Mouse (Mus musculus): Measurements from ENCODE around the gene Rnf224. TPM values are rescaled to one million over a fixed set of nuclear protein-coding genes. Genes with fewer than 3 reads are reported as not detected.
A peak's percentile ranks its signal among the peaks of the same experiment; 100 is the strongest.

Gene Rnf224
- polyA plus RNA-seq, 1 experiment, result 0.05 TPM

DNA sequence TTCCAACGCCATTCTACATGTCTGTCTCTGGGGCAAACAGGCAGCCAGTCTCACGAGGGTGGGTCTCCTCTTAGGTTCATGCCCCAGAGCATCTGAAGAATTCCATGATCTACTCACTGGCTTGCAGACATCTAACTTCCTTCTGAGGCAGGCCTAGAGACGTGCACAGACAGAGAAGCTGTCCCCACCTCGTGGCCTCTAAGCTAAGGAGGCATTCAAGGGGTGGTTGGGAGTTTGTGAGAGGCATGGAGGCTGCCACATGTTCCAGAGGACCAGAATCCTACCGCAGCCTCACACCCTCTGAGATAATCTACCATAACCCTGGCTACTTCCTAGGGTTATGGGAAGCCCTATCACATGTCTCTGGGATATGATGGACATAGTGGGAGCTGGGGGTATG is 42.6 kb downstream of the Rnf224 start:
- WGBS, result 39% methylated on average over 5 of the region's 5 CpGs
- no peak for DNase-seq
- peak overlapping the region; percentile 92; the same call in 1 of the 2 replicates for H3K27ac ChIP-seq (ENCODE audit: control insufficient read depth, insufficient read depth, low read length)
- peak overlapping the region; percentile 70; the same call in 1 of the 2 replicates for H3K4me3 ChIP-seq (ENCODE audit: control insufficient read depth, insufficient read depth, low read length)
- peaks cover 35% of the 10 kb centered on the region for H3K4me1 ChIP-seq (replicated peaks; ENCODE audit: control insufficient read depth, insufficient read depth, low read length)
- no peaks in the 10 kb centered on the region for H3K27me3 ChIP-seq (ENCODE audit: control insufficient read depth, insufficient read depth, low read length)
- no peak for TF ChIP-seq CTCF (IDR thresholded peaks at IDR 0.05; ENCODE audit: borderline replicate concordance, control insufficient read depth, extremely low read depth, insufficient read depth, low read length, poor library complexity)
- TF ChIP-seq POLR2A (IDR thresholded peaks at IDR 0.05; ENCODE audit: control insufficient read depth, extremely low read depth, insufficient read depth, low read length, poor library complexity), result no peak
- H3K36me3 ChIP-seq (ENCODE audit: control insufficient read depth, insufficient read depth, low read length), result no peaks in the 10 kb centered on the region

DNA sequence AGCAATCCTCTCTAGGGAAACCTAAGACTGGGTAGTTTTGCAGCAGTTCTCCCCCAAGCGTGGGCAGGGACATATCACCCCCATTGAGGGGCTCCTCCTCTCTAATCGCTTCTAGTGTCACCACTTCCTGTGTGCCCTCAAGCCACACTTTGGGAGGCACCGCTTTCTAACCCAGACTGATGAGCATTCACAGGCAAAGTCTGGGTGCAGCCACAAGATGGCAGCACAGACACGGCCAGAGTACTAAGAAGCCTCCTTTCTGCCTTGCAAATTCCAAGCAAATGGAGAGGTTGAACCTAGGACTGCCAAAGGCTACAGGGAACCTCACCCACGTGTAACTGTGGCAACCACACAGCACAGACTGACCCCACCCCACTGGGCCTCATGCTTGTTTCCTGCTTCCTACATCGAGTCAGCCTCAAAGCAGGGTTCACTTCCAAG is 43.2 kb downstream of the Rnf224 start:
- peak; percentile 82 for DNase-seq
- no peak overlapping the region for H3K4me3 ChIP-seq (ENCODE audit: control insufficient read depth, insufficient read depth, low read length)
- no peak overlapping the region for H3K27ac ChIP-seq (ENCODE audit: control insufficient read depth, insufficient read depth, low read length)
- 2% methylated on average over 6 of the region's 6 CpGs for WGBS
- no peaks in the 10 kb centered on the region for H3K27me3 ChIP-seq (ENCODE audit: control insufficient read depth, insufficient read depth, low read length)
- no peaks in the 10 kb centered on the region for H3K36me3 ChIP-seq (ENCODE audit: control insufficient read depth, insufficient read depth, low read length)
- H3K4me1 ChIP-seq (replicated peaks; ENCODE audit: control insufficient read depth, insufficient read depth, low read length), result peaks cover 35% of the 10 kb centered on the region
- TF ChIP-seq POLR2A (IDR thresholded peaks at IDR 0.05; ENCODE audit: control insufficient read depth, extremely low read depth, insufficient read depth, low read length, poor library complexity) (no peak), CTCF (IDR thresholded peaks at IDR 0.05; ENCODE audit: borderline replicate concordance, control insufficient read depth, extremely low read depth, insufficient read depth, low read length, poor library complexity) (peak; percentile 84)

DNA sequence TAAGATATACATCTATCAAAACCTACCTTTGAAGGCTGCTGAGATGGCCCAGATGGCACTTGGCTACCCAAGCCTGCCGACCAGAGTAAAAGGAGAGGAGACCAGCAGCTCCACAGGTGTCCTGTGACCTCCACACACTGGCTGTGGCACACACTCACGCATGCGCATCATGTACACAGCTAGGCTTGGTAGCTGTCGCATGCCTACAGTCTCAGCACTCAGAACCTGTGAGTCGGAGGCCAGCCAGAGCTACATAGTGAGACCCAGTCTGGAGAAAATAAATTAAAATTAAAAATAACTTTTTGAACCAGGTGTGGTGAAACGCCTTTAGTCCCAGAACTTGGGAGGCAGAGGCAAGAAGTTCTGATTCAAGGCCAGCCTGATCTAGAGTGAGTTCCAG is 48.7 kb downstream of the Rnf224 start:
- 88% methylated on average over 6 of the region's 6 CpGs for WGBS
- no peaks in the 10 kb centered on the region for H3K27me3 ChIP-seq (ENCODE audit: control insufficient read depth, insufficient read depth, low read length)
- TF ChIP-seq POLR2A (IDR thresholded peaks at IDR 0.05; ENCODE audit: control insufficient read depth, extremely low read depth, insufficient read depth, low read length, poor library complexity) (no peak), CTCF (IDR thresholded peaks at IDR 0.05; ENCODE audit: borderline replicate concordance, control insufficient read depth, extremely low read depth, insufficient read depth, low read length, poor library complexity) (no peak)
- H3K4me1 ChIP-seq (replicated peaks; ENCODE audit: control insufficient read depth, insufficient read depth, low read length), result peaks cover 16% of the 10 kb centered on the region
- no peak overlapping the region for H3K27ac ChIP-seq (ENCODE audit: control insufficient read depth, insufficient read depth, low read length)
- no peaks in the 10 kb centered on the region for H3K36me3 ChIP-seq (ENCODE audit: control insufficient read depth, insufficient read depth, low read length)
- H3K4me3 ChIP-seq (ENCODE audit: control insufficient read depth, insufficient read depth, low read length), result no peak overlapping the region
- DNase-seq, result no peak

DNA sequence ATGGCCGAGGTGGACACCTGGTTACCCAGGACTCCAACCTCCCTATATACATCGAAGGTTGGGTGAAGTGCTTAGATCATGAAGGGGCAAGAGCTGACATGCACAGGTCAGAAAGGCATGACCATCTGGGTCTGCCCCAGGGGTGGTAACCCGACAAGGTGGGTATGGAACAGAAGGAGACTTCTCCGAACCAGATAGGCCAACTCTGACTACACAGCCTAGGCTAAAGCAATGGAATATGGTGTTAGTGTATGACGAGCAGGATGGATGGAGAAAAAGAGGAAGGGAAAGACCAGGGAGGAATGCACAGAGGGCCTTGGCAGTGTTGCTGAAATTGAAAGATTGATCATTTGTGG is 50.0 kb downstream of the Rnf224 start:
- H3K4me3 ChIP-seq (ENCODE audit: control insufficient read depth, insufficient read depth, low read length), result no peak overlapping the region
- 53% methylated on average over 5 of the region's 5 CpGs for WGBS

DNA sequence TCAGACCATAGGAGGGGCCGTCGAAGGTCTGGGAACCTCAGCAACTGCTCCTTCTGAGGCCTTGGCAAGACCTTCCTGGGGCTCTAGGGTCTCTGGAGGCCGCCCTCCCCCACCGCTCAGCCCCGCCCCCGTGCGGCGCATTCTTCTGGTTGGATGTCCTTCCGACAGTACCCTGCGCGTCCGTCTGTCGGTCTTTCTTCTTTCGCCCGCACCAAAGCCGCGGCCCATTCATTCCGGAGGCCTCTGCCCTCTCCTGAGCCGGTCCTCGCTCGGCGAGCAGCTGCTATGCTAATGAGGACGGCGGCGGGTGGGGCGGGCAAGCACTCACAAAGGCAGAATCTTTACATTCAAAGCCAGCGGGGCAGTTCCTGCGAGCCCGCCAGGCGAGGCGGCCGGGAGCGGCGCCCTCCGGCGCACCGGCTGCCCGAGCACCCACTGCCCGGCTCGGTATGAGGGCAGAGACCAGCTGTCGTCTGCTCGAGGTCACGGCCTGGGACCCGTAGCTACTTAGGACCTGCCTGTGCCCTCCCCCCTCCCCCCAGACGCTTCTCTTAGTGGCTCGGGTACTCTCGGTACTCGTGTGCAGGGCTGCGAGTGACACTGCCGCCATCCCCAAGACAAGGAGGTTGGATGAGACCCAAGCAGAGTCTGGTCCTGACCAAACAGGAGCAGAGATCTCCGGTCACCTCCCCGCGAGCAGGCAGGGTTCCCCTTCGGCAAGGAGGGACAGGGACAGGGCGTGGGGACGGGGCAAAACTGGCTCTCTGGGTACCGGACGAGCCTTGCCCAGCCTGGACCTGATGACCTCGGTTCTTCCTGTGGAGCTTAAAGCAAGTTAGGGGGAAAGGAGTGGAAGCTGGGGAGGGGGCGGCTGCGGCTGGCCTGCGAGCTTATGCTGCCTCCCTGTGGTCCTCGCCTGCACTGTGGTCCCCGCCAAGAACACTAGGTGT is 50.7 kb downstream of the Rnf224 start:
- no peaks in the 10 kb centered on the region for H3K27me3 ChIP-seq (ENCODE audit: control insufficient read depth, insufficient read depth, low read length)
- no peak for TF ChIP-seq POLR2A (IDR thresholded peaks at IDR 0.05; ENCODE audit: control insufficient read depth, extremely low read depth, insufficient read depth, low read length, poor library complexity)
- TF ChIP-seq CTCF (IDR thresholded peaks at IDR 0.05; ENCODE audit: borderline replicate concordance, control insufficient read depth, extremely low read depth, insufficient read depth, low read length, poor library complexity), result 0 out of 2 replicates have a peak, but pooled peaks have one; percentile 23
- DNase-seq, result peak; percentile 67
- no peak overlapping the region for H3K27ac ChIP-seq (ENCODE audit: control insufficient read depth, insufficient read depth, low read length)
- WGBS, result 3% methylated on average over 63 of the region's 64 CpGs
- H3K4me1 ChIP-seq (replicated peaks; ENCODE audit: control insufficient read depth, insufficient read depth, low read length), result peaks cover 32% of the 10 kb centered on the region
- H3K36me3 ChIP-seq (ENCODE audit: control insufficient read depth, insufficient read depth, low read length), result no peaks in the 10 kb centered on the region
- H3K4me3 ChIP-seq (ENCODE audit: control insufficient read depth, insufficient read depth, low read length), result peak overlapping the region; percentile 53

More for the DNA sequence above, 50.0 kb downstream of the Rnf224 start:
- Histone ChIP-seq H3K27me3 (ENCODE audit: control insufficient read depth, insufficient read depth, low read length) (no peaks in the 10 kb centered on the region), H3K4me1 (replicated peaks; ENCODE audit: control insufficient read depth, insufficient read depth, low read length) (peaks cover 27% of the 10 kb centered on the region), H3K36me3 (ENCODE audit: control insufficient read depth, insufficient read depth, low read length) (no peaks in the 10 kb centered on the region), H3K27ac (ENCODE audit: control insufficient read depth, insufficient read depth, low read length) (no peak overlapping the region)
- TF ChIP-seq POLR2A (IDR thresholded peaks at IDR 0.05; ENCODE audit: control insufficient read depth, extremely low read depth, insufficient read depth, low read length, poor library complexity) (no peak), CTCF (IDR thresholded peaks at IDR 0.05; ENCODE audit: borderline replicate concordance, control insufficient read depth, extremely low read depth, insufficient read depth, low read length, poor library complexity) (no peak)
- DNase-seq, result no peak

DNA sequence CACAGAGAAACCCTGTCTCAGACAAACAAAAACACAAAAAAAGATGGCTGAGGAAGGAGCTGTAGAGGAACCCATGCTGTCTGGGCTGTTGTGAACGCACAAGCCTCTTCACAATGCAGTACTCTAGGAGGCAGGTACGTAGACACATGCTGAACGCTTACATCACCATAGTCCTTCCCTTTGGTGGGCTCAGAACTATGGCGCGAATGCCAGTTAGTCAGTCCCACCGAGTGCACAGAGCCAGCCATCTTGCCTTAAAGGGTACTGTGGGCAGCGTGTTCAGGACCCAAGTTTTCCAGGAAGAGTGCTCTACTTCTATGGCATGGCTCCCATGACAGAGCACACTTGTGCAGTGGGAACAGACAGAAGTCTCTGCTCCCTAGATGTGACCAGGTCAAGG is 52.1 kb downstream of the Rnf224 start:
- 96% methylated on average over 7 of the region's 7 CpGs for WGBS
- no peaks in the 10 kb centered on the region for H3K27me3 ChIP-seq (ENCODE audit: control insufficient read depth, insufficient read depth, low read length)
- H3K36me3 ChIP-seq (ENCODE audit: control insufficient read depth, insufficient read depth, low read length), result no peaks in the 10 kb centered on the region
- H3K4me1 ChIP-seq (replicated peaks; ENCODE audit: control insufficient read depth, insufficient read depth, low read length), result peaks cover 36% of the 10 kb centered on the region
- H3K4me3 ChIP-seq (ENCODE audit: control insufficient read depth, insufficient read depth, low read length), result no peak overlapping the region
- TF ChIP-seq POLR2A (IDR thresholded peaks at IDR 0.05; ENCODE audit: control insufficient read depth, extremely low read depth, insufficient read depth, low read length, poor library complexity) (no peak), CTCF (IDR thresholded peaks at IDR 0.05; ENCODE audit: borderline replicate concordance, control insufficient read depth, extremely low read depth, insufficient read depth, low read length, poor library complexity) (no peak)
- DNase-seq, result no peak
- no peak overlapping the region for H3K27ac ChIP-seq (ENCODE audit: control insufficient read depth, insufficient read depth, low read length)

Other genes starting within 250 kb of the Rnf224 start
- 41.6 and 50.4 TPM in 2 replicates for gene Nsmf, start 182.4 kb downstream of the Rnf224 start, polyA plus RNA-seq (2012; rRNA removed)
- gene Entpd8, start 156.5 kb downstream of the Rnf224 start, polyA plus RNA-seq (2012; rRNA removed), result 0.58 and 0.91 TPM in 2 replicates
- gene Noxa1, start 141.6 kb downstream of the Rnf224 start, polyA plus RNA-seq (2012; rRNA removed), result 0.24 and 0.44 TPM in 2 replicates
- 13.7 and 16.9 TPM in 2 replicates for gene Nrarp, start 56.0 kb downstream of the Rnf224 start, polyA plus RNA-seq (2012; rRNA removed)
- gene Tor4a, start 39.9 kb downstream of the Rnf224 start, polyA plus RNA-seq (2012; rRNA removed), result 90.6 and 94.7 TPM in 2 replicates
- gene Nelfb, start 25.3 kb downstream of the Rnf224 start, polyA plus RNA-seq (2012; rRNA removed), result 105 and 115 TPM in 2 replicates
- 0.12 TPM in 1 of 2 replicates, not detected in the other for gene Stpg3, start 22.1 kb downstream of the Rnf224 start, polyA plus RNA-seq (2012; rRNA removed)
- gene Fam166a, start 18.0 kb downstream of the Rnf224 start, polyA plus RNA-seq (2012; rRNA removed), result 0.11 and 0.12 TPM in 2 replicates
- 613 and 694 TPM in 2 replicates for gene Tubb4b, start 12.1 kb downstream of the Rnf224 start, polyA plus RNA-seq (2012; rRNA removed)
- 0.05 and 0.15 TPM in 2 replicates for gene Slc34a3, start 2.4 kb downstream of the Rnf224 start, polyA plus RNA-seq (2012; rRNA removed)
- gene Rnf208, start 5.5 kb upstream of the Rnf224 start, polyA plus RNA-seq (2012; rRNA removed), result 3.6 and 4.5 TPM in 2 replicates
- gene Cysrt1, start 5.7 kb upstream of the Rnf224 start, polyA plus RNA-seq (2012; rRNA removed), result 1.6 and 2.1 TPM in 2 replicates
- gene AL732309.1, start 10.1 kb upstream of the Rnf224 start, polyA plus RNA-seq (2012; rRNA removed), result 41.1 and 43.0 TPM in 2 replicates
- 66.1 and 79.1 TPM in 2 replicates for gene Tmem203, start 18.7 kb upstream of the Rnf224 start, polyA plus RNA-seq (2012; rRNA removed)
- gene Tprn, start 25.8 kb upstream of the Rnf224 start, polyA plus RNA-seq (2012; rRNA removed), result 24.4 and 25.9 TPM in 2 replicates
- 164 and 182 TPM in 2 replicates for gene Ssna1, start 35.7 kb upstream of the Rnf224 start, polyA plus RNA-seq (2012; rRNA removed)
- gene Anapc2, start 35.7 kb upstream of the Rnf224 start, polyA plus RNA-seq (2012; rRNA removed), result 141 and 144 TPM in 2 replicates
- 0.35 TPM in 1 of 2 replicates, not detected in the other for gene Tmem210, start 51.4 kb upstream of the Rnf224 start, polyA plus RNA-seq (2012; rRNA removed)
- 1.0 and 1.6 TPM in 2 replicates for gene Lrrc26, start 53.1 kb upstream of the Rnf224 start, polyA plus RNA-seq (2012; rRNA removed)
- gene Grin1, start 82.4 kb upstream of the Rnf224 start, polyA plus RNA-seq (2012; rRNA removed), result 0.50 TPM in 2 replicates
- gene Man1b1, start 95.6 kb upstream of the Rnf224 start, polyA plus RNA-seq (2012; rRNA removed), result 23.1 and 26.3 TPM in 2 replicates
- 24.5 and 25.6 TPM in 2 replicates for gene Dpp7, start 119.6 kb upstream of the Rnf224 start, polyA plus RNA-seq (2012; rRNA removed)
- 23.0 and 24.4 TPM in 2 replicates for gene Uap1l1, start 128.9 kb upstream of the Rnf224 start, polyA plus RNA-seq (2012; rRNA removed)
- gene Sapcd2, start 135.5 kb upstream of the Rnf224 start, polyA plus RNA-seq (2012; rRNA removed), result 29.7 and 45.2 TPM in 2 replicates
- 11.7 and 14.0 TPM in 2 replicates for gene Entpd2, start 159.1 kb upstream of the Rnf224 start, polyA plus RNA-seq (2012; rRNA removed)
- 28.4 and 30.8 TPM in 2 replicates for gene Npdc1, start 162.6 kb upstream of the Rnf224 start, polyA plus RNA-seq (2012; rRNA removed)
- 1.9 and 2.0 TPM in 2 replicates for gene Fut7, start 186.5 kb upstream of the Rnf224 start, polyA plus RNA-seq (2012; rRNA removed)
- gene Abca2, start 191.9 kb upstream of the Rnf224 start, polyA plus RNA-seq (2012; rRNA removed), result 86.6 and 100 TPM in 2 replicates
- gene Clic3, start 220.1 kb upstream of the Rnf224 start, polyA plus RNA-seq (2012; rRNA removed), result 11.6 and 17.3 TPM in 2 replicates
- 165 and 192 TPM in 2 replicates for gene Paxx, start 224.3 kb upstream of the Rnf224 start, polyA plus RNA-seq (2012; rRNA removed)
- gene Ptgds, start 233.3 kb upstream of the Rnf224 start, polyA plus RNA-seq (2012; rRNA removed), result 4.4 and 13.8 TPM in 2 replicates